Mouse (Mus musculus) gastrocnemius, postnatal 36 days (tissue): ENCODE results near the gene Fam205a1. TPM values are rescaled to one million over a fixed set of nuclear protein-coding genes. Genes with fewer than 3 reads are reported as not detected.
"Not testable (repeated sequence)": the region's sequence is repeated elsewhere in the genome, so short reads cannot be mapped to it uniquely, and the experiment has no call there.

Experiments
- DNase-seq, 2 experiments: peaks; one replicate each; pipeline ENCODE4 v3.0.0; 2022
- intact Hi-C: fragments of 180-260 bp; cut with DNase I; formaldehyde crosslinking; loops from one replicate; pipeline ENCODE4 v1.15.1; 2025
- long read RNA-seq, 2 experiments: library from polyadenylated mRNA; stranded (forward); transcript quantifications; one replicate each; pipeline ENCODE4 v2.0.0; 2021
- total RNA-seq, 2 experiments: library from RNA; stranded (reverse); gene quantifications; 2 replicates each; pipeline ENCODE4 v1.2.3; 2021

Fam205a1 gene
- not detected for total RNA-seq
- long read RNA-seq, experiment 1: 0 reads
- long read RNA-seq, experiment 2: 0 reads

DNA sequence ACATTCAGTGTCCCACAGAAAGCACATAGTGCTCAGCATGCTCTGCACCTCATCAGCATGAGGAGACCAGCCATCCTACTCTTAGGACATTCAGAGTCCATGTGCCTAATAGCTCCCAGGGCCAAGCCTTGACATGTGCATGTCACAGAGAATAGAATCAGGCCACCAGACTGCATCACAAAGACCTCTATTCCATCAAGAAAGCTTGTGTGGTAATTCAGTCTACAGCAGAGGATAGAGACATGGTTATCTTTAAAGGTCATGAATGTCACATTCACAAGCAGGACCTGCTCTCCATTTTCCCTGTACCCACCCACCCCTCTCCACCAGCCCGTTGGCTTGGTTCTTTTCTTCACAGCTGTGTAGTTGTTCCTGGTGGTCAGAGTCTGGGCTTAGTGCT lies at the start of gene Fam205a1:
Gene Fam205a1, minus strand, starts transcription at position 101 of the 400 bp plus-strand sequence.
- DNase-seq, intact Hi-C loops: not testable (repeated sequence)

- intact Hi-C loops: no loop called here
- no peak for DNase-seq
Observed at GRCm38 (mm10) chr4:42902730-42903129, 49.0 kb upstream of the Fam205a1 start.

- intact Hi-C loops: no loop called here
Observed at GRCm38 (mm10) chr4:42902174-42902573, 48.5 kb upstream of the Fam205a1 start.

GRCm38 (mm10) chr4:42900878-42901277 lies 47.2 kb upstream of the Fam205a1 start:
- intact Hi-C loops: no loop called here

More at GRCm38 (mm10) chr4:42902174-42902573, 48.5 kb upstream of the Fam205a1 start:
- no peak for DNase-seq

DNA sequence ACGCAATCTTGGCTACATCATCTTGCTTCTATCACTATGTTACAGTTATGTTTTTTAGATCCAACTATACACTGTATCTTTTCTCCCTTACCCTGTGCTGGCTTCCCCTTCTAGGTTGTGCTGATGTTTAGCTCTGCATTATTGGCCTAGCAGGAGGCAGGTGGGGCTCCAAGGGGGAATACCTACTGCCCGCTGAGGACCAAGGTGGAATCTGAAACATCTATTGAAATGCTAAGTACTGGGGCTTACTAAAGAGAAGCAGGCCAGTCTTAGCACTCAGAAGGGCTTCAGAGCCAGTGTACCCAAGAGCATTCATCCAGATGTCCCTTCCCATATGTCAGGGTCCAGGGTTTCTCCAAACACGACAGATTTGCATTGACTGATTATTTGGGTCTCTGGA lies 45.2 kb upstream of the Fam205a1 start:
- intact Hi-C loops: no loop called here
- DNase-seq: no peak

More at GRCm38 (mm10) chr4:42900878-42901277, 47.2 kb upstream of the Fam205a1 start:
- no peak for DNase-seq

GRCm38 (mm10) chr4:42895118-42895517 lies 41.4 kb upstream of the Fam205a1 start:
- intact Hi-C loops: no loop called here
- no peak for DNase-seq

GRCm38 (mm10) chr4:42891176-42891575 lies 37.5 kb upstream of the Fam205a1 start:
- intact Hi-C loops: no loop called here
- no peak for DNase-seq

DNA sequence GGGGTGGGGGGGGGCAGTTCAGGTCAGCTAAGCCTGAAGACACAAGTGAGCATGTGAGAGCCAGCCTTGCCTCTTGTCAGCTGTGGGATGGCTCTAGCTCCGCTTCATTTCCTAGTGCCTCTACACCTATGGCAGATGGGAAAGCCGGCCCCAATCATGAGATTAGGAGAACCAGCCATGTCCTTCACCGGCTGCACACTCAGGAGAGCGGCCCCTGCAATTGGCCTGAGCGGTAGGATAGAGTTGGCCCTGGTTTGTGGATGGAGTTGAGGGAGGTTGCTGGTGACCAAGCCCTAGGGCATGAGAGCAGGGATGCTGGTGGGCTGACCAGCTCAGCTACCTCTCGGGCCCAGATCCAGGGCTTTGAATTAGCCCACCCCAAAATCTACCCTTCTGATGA lies 35.1 kb upstream of the Fam205a1 start:
- intact Hi-C loops: no loop called here
- no peak for DNase-seq

DNA sequence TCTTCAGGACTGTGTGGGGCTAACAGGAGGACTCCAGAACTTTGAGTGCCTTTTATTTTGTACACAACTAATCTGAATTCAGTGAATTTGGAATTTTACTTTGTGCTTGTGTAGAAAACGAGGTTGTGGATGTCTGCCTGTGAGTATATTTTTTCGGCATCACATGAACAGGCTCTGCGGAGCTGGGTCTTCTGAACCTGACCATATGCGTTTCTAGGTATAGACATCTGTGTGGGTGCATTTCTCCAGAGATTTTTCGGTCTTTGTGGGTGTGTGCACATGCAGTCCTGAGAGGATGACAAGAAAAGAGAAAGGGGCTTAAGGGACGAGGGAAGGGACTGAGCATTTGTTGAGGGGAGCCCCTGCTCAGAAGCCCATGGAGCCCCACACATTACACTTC lies 33.2 kb upstream of the Fam205a1 start:
- intact Hi-C loops: no loop called here
- no peak for DNase-seq

GRCm38 (mm10) chr4:42880677-42880948 lies 26.9 kb upstream of the Fam205a1 start:
- no peak for DNase-seq
- intact Hi-C loops: no loop called here

DNA sequence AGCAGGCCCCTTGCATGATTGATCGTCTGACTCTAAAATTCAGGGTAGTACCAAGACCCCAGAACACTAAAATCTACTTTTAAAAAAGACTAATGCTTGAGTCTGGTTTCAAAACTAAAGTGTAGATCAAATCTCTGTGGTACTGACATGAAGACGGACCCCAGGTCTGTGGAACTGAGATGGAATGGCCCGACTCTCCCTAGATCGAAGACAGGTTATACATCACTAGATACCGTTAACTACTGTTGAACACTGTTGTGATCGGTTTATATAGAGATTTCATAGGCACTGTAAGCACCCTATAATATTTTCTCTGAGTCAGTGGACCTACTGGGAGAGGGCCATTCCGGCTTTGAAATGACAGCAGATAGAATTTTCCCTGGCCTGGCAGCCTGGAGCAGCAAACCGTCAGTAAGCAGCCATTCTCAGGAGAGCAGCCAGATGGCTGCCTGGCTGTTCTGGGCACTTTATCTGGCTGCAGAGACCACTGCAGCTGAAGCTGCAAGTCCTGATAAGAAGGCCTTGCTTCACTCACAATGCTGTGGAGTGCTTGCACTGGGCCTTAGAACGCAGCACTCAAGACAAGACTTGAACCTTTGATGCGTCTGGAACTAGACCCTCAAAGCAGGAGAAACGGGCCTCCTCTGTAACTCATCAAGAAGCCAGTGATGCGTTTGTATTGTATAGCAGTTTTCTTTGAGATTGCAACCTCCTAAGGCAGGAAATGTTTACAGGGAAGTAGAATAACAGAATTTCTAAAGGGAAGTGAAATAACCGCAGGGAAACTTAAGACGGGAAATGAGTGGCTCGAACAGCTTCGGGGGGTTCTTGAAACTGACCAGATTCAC lies 26.4 kb upstream of the Fam205a1 start:
- intact Hi-C loops: no loop called here

DNA sequence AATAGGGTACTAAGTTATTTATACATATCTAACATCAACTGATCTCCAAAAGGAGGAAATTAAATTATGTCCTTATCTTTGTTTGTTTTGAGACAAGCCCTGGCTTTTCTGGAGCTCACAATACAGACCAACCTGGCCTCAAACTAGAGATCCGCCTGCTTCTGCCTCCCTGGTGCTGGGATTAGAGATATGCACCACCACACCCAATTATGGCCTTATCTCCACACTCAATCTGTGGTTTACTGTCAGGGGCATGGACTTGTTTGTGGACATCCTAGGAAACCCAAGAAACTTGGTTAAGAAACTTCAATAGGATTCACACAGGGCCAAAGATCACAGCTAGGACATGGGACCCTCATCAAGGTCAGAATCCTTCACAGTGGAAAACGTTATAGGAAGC lies 24.0 kb upstream of the Fam205a1 start:
- DNase-seq: no peak

More for the DNA sequence above, 26.4 kb upstream of the Fam205a1 start:
- no peak for DNase-seq

DNA sequence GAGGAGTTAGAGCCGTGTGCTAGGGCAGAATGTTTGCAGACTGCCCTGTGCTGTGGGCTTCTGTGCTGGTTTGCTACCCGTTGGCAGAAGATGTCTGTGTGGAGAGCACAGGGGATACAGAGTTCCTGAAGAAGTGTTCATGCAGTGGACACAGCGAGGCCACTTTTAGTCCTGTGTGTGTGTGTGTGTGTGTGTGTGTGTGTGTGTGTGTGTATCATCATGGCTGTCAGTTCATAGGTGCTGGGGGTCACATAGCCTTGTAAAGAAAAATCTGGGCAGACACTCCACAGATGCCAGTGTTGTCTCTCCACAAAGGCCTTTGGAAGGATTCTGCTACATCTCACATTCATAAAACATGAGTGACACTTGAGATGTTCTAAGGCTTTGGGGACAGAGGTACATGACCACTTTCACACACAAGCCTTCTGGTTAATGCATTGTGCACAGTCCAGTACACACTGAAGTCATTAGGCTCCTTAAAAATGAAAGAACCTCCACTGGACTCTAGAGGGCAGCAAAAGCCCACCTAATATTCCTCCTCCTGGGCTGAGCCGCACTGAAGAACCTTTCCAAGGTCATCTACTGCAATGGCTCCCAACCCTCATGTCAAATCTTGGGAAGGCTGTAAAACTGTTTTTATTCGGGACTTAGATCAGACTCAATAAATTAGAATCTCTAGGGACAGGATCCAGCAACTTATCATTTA lies 23.1 kb upstream of the Fam205a1 start:
- DNase-seq: peak in 1 of 2 experiments; percentile 17

More for the DNA sequence above, 24.0 kb upstream of the Fam205a1 start:
- intact Hi-C loops: loop anchor here (1.0 to 2.0 kb wide), 2 partner anchors 67 to 88 kb away; no protein-coding TSS in a partner anchor

GRCm38 (mm10) chr4:42874134-42874533 lies 20.4 kb upstream of the Fam205a1 start, which contains the start of gene Fam205c:
Gene Fam205c, minus strand, starts transcription at chr4:42874234.
- DNase-seq: no peak
- intact Hi-C loops: no loop called here

More for the DNA sequence above, 23.1 kb upstream of the Fam205a1 start:
- intact Hi-C loops: loop anchor here (2.0 kb wide), 1 partner anchor 68 kb away; no protein-coding TSS in a partner anchor

DNA sequence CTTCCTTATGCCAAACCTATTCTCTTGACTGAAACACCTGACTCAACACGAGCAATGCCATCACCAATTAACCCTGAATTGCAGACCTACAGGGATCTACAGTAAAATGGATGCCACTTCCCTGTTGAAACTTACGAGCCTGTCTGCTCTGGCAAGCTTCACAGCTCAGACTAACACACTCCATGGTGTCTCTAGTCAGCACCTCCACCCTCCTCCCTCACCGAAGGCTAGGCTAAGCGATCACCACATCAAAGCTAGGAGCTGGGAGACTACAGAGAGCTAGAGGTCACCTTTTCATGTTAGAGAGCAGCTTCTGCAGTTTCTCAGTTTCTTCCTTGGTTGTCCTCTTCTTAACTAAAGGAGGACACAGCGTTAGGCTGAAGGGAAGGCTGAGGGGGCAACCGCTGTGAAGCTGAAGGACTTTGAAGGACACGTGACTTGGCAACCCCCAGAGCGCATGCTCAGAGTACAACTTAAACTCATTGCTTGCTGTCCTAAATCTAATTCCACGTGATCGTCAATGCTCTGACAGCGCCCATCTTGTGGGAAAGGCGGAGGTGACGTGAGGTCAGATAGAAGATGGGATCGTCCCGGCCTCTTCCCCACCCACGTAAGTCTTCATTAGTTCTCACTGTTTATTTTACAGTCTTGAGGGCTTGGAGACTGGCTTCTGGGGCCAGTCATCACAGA lies 19.2 kb upstream of the Fam205a1 start:
- intact Hi-C loops: no loop called here
- no peak for DNase-seq

GRCm38 (mm10) chr4:42872151-42872550 lies 18.5 kb upstream of the Fam205a1 start:
- no peak for DNase-seq

GRCm38 (mm10) chr4:42870748-42871147 lies 17.1 kb upstream of the Fam205a1 start:
- DNase-seq: no peak
- intact Hi-C loops: no loop called here

More at GRCm38 (mm10) chr4:42872151-42872550, 18.5 kb upstream of the Fam205a1 start:
- intact Hi-C loops: no loop called here

GRCm38 (mm10) chr4:42868193-42868592 lies 14.5 kb upstream of the Fam205a1 start:
- intact Hi-C loops: no loop called here
- no peak for DNase-seq

- intact Hi-C loops: no loop called here
- no peak for DNase-seq
Observed at GRCm38 (mm10) chr4:42867390-42867789, 13.7 kb upstream of the Fam205a1 start.

DNA sequence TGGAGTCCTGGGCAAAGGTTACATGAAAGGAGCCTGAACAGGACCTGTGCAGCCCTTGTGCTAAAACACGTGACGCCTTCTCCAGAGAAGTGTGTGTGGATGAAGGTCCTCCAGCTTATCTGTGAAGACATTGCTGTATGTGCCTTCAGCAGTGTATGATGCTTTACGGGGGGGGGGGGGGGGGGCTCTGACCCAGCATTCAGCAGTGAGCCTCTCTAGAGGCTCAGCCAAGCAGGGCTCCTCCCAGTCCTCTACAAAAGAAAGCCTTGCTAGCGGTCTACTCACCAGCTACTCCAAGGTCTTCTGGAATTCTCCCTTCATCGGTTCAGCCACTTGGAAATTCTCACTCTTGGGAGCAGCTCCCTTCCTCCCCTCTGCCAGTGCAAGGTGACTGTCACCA lies 9.8 kb upstream of the Fam205a1 start:
- intact Hi-C loops, DNase-seq: not testable (repeated sequence)

DNA sequence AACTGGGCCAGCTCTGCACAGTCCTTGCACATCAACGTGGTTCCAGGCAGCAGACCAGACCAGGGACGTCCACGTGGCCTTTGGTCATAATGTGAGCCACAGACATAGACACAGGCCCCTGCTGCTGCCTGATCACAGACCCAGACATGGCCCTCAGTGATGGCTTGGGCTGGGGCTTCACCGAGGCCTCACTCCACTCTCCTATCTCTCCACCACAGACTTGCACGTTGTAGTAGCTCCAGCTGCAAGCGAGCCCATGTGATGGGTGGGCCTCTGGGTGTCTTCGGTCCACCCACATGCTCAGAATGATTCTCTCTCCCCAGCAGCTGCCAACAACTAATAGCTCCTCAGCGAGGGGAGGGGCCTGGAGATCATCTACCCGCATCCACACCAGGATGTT lies 6.8 kb upstream of the Fam205a1 start:
- intact Hi-C loops, DNase-seq: not testable (repeated sequence)
